Mouse (Mus musculus) liver, postnatal 0 days (tissue): ENCODE results near the gene Nup88. TPM values are rescaled to one million over a fixed set of nuclear protein-coding genes. Genes with fewer than 3 reads are reported as not detected.

Experiments used
- ATAC-seq: fragments of 200-750 bp; cut with Nextera tagmentation; 2 replicates; pipeline ENCODE4 v1.8.0; 2017; ENCODE audit warnings: mild to moderate bottlenecking, moderate library complexity
- DNase-seq: peaks from one replicate; pipeline ENCODE4 v3.0.0-alpha.2; 2016
- H3K27ac ChIP-seq: fragments of 300-500 bp; sonication (generic); 2 replicates; pipeline ENCODE4 v1.5.1; 2014; ENCODE audit warnings: antibody characterized with exemption, moderate library complexity, mild to moderate bottlenecking, low read depth
- H3K27me3 ChIP-seq: fragments of 300-500 bp; sonication (generic); 2 replicates; pipeline ENCODE4 v1.6.1; 2014; ENCODE audit warnings: low read length, control low read depth, mixed read lengths; ENCODE audit not compliant: insufficient read depth
- H3K36me3 ChIP-seq: fragments of 300-500 bp; sonication (generic); replicated peaks from 2 replicates; pipeline ENCODE4 v1.6.1; 2014; ENCODE audit warnings: mild to moderate bottlenecking, control low read depth, low read length, moderate library complexity, mixed read lengths; ENCODE audit not compliant: insufficient read depth
- H3K4me1 ChIP-seq: fragments of 300-500 bp; sonication (generic); 2 replicates; pipeline ENCODE4 v1.6.1; 2014; ENCODE audit warnings: antibody characterized with exemption, mild to moderate bottlenecking, control low read depth; ENCODE audit not compliant: insufficient read depth
- H3K4me2 ChIP-seq: fragments of 300-500 bp; sonication (generic); 2 replicates; pipeline ENCODE4 v1.6.1; 2014; ENCODE audit warnings: low read depth, mild to moderate bottlenecking, low read length, moderate library complexity, mixed read lengths
- H3K4me3 ChIP-seq: fragments of 300-500 bp; sonication (generic); 2 replicates; pipeline ENCODE4 v1.5.1; 2014; ENCODE audit warnings: low read depth, low read length
- H3K9ac ChIP-seq: fragments of 300-500 bp; sonication (generic); replicated peaks from 2 replicates; pipeline ENCODE4 v1.6.1; 2014; ENCODE audit warnings: mild to moderate bottlenecking, moderate library complexity
- H3K9me3 ChIP-seq: fragments of 300-500 bp; sonication (generic); 2 replicates; pipeline ENCODE4 v1.6.1; 2016; ENCODE audit warnings: mild to moderate bottlenecking, control low read depth, low read length, mixed read lengths
- CTCF ChIP-seq: sonication (generic); IDR thresholded peaks from 2 replicates; pipeline ENCODE4 v1.5.1; 2016; ENCODE audit warnings: antibody characterized with exemption, low read depth
- EP300 ChIP-seq: IDR thresholded peaks from 2 replicates; pipeline ENCODE4 v1.6.1; 2016; ENCODE audit warnings: antibody characterized with exemption, low read depth, mild to moderate bottlenecking
- WGBS: fragments of 180-500 bp; shearing (Covaris S2); extraction: QIAGEN DNeasy Blood & Tissue Kit; methylation state at CpG from one replicate; pipeline ENCODE4 v1.1.7; 2014; ENCODE audit not compliant: insufficient replicate concordance; 5-methylcytosine and 5-hydroxymethylcytosine counted together
- polyA plus RNA-seq: library from polyadenylated mRNA; unstranded; fragments of >200 nt; fragmentation: Nextera tagmentation; extraction: Ambion mirVana; gene quantifications from 2 replicates; pipeline ENCODE4 v1.2.1, GENCODE M21; 2015

The Nup88 gene
- 31.6 and 33.1 TPM in 2 replicates for polyA plus RNA-seq

DNA sequence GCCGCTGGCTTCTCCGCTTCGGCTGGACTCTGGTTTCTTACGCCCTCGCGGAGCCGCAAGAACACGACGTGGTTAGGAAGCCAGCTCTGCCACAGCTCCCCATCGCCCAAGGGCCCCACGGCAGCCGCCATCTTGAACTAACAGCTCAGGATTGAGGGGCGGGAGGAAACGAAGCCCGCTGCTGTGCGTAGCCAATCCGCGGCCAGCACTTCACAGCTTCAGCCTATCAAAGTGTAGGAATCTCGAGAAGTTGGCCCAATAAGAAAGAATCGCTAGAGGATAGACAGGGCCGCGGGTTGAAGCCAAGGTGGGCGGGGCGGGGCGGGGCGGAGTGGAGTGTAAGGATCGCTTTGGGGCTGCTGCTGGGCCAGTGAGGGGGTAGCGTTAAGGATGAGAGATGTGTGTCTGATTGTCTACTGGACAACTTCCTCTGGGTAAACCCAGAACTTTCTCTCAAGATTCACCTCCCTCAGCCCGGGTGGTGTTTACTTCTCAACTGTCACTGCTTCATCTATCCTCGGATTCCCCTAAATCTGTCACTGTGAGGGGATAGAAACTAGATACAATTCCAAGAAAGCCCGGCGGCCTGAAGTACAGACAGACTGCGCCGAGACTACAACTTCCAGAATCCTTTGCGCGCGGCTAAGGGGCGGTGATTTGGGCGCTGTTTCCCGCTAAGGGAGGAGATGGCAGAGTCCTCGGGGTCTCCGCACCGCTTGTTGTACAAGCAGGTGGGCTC is at the start of gene Nup88, which contains the start of gene Rpain:
TSS of gene Nup88 (minus strand) at position 153 of the 739 bp plus-strand sequence.
TSS of gene Rpain (plus strand) at position 393 of the 739 bp plus-strand sequence.
- no peak for TF ChIP-seq CTCF
- TF ChIP-seq EP300, result peak; percentile 45
- WGBS, result 2% methylated on average over 42 of the region's 43 CpGs
- peak within 1 kb of the TSS; percentile 91 for H3K27ac ChIP-seq
- H3K4me1 ChIP-seq, result peaks cover 20% of the 10 kb centered on the region
- H3K36me3 ChIP-seq, result peaks cover 41% of the 10 kb centered on the region
- H3K9ac ChIP-seq, result peak within 1 kb of the TSS; percentile 96
- H3K27me3 ChIP-seq, result no peaks in the 10 kb centered on the region
- H3K9me3 ChIP-seq, result no peaks in the 10 kb centered on the region
- peak within 1 kb of the TSS; percentile 94 for H3K4me3 ChIP-seq
- peak; percentile 95 for DNase-seq
- H3K4me2 ChIP-seq, result peak within 1 kb of the TSS; percentile 79
- ATAC-seq, result peak; percentile 92

DNA sequence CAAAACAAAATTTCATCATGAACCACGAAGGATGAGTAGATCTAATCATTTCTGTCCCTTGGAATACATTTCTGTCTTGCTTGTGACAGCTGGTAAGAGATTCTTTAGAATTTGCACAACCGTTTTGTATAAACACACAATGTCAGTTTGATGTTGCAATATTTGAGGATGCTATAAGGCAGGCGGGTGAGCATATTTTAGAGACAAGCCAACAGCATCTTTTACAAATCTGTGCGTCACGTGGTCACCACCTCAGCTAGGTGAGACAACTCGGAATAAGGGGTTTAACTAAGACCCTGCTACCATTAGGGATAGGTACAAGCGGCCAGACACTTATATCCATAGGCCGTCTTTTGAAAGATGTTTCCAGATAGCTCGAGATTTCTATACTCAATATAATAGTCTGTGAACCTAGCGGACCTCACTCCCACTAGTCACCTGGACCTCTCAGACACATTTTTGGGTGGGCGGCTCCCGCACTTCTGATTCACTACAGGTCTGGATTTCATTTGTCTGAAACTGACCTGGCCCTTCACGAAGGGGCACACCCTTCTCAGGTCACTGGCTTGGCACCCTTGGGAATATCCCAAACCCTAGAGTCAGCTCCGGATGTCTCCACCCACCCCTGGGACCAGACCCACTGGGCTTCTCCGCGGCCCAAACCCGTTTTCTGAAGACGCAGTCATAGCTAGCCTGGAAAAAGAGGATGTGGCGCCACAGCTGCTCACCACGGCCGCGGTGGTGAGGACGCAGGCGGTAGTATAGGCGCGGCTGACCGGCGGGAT is 48.8 kb upstream of the Nup88 start:
- TF ChIP-seq CTCF, result no peak
- TF ChIP-seq EP300, result no peak
- Histone ChIP-seq H3K4me1 (peaks cover 29% of the 10 kb centered on the region), H3K4me2 (peak overlapping the region; percentile 90), H3K36me3 (peaks cover 19% of the 10 kb centered on the region; the same call in 1 of the 2 replicates), H3K9ac (peak overlapping the region; percentile 89), H3K4me3 (peak overlapping the region; percentile 96), H3K27me3 (no peaks in the 10 kb centered on the region), H3K9me3 (no peaks in the 10 kb centered on the region), H3K27ac (peak overlapping the region; percentile 84)
- 4% methylated on average over 28 of the region's 28 CpGs for WGBS
- no peak for DNase-seq
- peak; percentile 0; the same call in 1 of the 2 replicates for ATAC-seq

DNA sequence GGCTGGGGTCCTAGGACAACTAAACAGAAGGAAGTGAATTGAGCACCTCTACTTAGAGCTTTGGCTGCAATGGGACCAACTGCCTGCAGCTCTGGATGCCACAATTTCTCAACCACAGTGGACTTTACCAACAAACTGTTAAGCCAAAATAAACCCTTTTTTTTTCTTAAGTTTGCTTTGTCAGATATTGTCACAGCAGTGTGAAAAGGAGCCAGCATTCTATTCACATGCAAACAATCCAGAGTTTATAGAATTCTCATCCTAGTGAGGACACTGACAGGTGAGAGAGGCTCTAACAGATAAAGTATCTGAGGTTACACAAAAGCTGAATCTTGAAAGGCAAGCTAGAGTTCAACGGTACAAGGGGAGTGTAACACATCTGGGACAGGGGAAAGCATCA is 47.3 kb upstream of the Nup88 start:
- Histone ChIP-seq H3K27me3 (no peaks in the 10 kb centered on the region), H3K4me3 (no peak overlapping the region; the same call in 1 of the 2 replicates), H3K27ac (0 out of 2 replicates have a peak overlapping the region, but pooled peaks have one; percentile 19), H3K9me3 (no peaks in the 10 kb centered on the region), H3K36me3 (peaks cover 25% of the 10 kb centered on the region), H3K4me1 (peaks cover 29% of the 10 kb centered on the region), H3K4me2 (peak overlapping the region; percentile 90), H3K9ac (no peak overlapping the region; the same call in 1 of the 2 replicates)
- 54% methylated on average over 1 of the region's 1 CpGs for WGBS
- TF ChIP-seq CTCF (no peak), EP300 (no peak)
- ATAC-seq (no peak), DNase-seq (no peak)

DNA sequence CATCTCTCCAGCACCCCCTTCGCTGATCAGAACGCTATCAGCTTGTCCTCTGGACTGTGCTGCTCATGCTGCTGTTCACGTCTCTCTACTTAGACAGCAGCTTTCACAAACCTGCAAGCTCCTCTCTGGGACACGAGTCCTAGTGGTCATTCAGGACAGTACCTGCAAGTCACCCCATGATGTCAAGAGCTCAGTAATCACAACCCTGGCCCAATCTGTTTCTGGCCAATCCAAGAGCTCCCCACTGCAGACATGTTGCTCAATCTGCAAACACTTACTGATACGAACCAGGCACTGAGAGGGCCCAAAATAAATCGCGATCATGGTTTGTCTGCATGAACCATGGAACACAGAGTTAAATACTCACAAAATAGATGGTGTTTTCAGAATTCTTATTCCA is 43.0 kb upstream of the Nup88 start:
- H3K27me3 ChIP-seq, result no peaks in the 10 kb centered on the region
- H3K4me1 ChIP-seq, result peaks cover 14% of the 10 kb centered on the region
- no peak overlapping the region for H3K4me3 ChIP-seq
- H3K9me3 ChIP-seq, result no peaks in the 10 kb centered on the region
- ATAC-seq, result peak; percentile 99
- H3K27ac ChIP-seq, result no peak overlapping the region
- no peak overlapping the region for H3K9ac ChIP-seq
- H3K36me3 ChIP-seq, result peaks cover 60% of the 10 kb centered on the region
- WGBS, result 72% methylated on average over 7 of the region's 7 CpGs
- peak; percentile 43 for DNase-seq
- no peak overlapping the region for H3K4me2 ChIP-seq
- peak; percentile 33; the same call in 1 of the 2 replicates for TF ChIP-seq CTCF
- no peak for TF ChIP-seq EP300

DNA sequence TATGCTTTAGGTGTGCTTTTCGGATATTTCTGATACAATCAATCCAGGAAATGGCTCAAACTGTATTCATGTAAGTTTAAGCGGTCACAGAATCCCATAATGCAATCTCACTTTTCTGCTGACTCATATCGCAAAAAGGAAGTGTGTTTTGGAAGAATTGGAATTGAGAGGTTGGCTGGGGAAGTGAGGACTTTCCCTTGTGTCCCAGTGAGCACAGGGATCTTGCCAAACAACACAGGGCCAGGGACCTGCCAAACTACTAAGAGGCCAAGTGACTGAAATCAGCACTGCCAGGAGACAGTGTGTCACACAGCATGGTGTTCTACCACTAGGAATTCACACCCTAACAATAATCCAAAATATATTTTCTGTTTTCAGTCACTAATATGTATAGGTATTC is 38.5 kb upstream of the Nup88 start:
- H3K4me3 ChIP-seq, result no peak overlapping the region
- ATAC-seq (no peak), DNase-seq (no peak)
- no peaks in the 10 kb centered on the region for H3K27me3 ChIP-seq
- whole genome bisulfite sequencing, result 67% methylated on average over 3 of the region's 3 CpGs
- H3K4me1 ChIP-seq, result peaks cover under 1% of the 10 kb centered on the region
- no peak overlapping the region for H3K27ac ChIP-seq
- H3K4me2 ChIP-seq, result no peak overlapping the region
- TF ChIP-seq EP300, result no peak
- H3K36me3 ChIP-seq, result peaks cover 52% of the 10 kb centered on the region
- no peaks in the 10 kb centered on the region for H3K9me3 ChIP-seq
- no peak overlapping the region for H3K9ac ChIP-seq

DNA sequence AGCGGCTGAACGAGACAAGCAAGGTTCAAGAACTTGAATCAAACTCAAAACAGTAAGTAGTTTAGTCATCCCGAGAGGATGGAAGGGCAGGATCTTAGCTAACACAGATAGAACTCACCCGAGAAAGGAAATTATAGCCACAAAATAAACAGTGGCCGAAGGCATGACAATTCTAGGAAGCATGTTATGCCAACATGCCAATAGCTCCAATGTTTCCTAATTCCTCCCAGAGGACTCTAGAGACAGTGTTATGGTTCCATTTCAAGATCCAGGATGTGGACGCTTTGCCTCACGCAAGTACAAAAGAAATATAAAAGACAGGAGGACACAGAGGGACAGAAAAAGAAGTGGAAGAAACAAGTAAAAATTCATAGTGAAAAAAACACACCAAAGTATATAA is 38.1 kb upstream of the Nup88 start:
- Histone ChIP-seq H3K4me3 (no peak overlapping the region), H3K9me3 (no peaks in the 10 kb centered on the region), H3K9ac (no peak overlapping the region), H3K27me3 (no peaks in the 10 kb centered on the region), H3K4me2 (no peak overlapping the region), H3K4me1 (peaks cover 5% of the 10 kb centered on the region), H3K27ac (no peak overlapping the region), H3K36me3 (peaks cover 49% of the 10 kb centered on the region)
- WGBS, result 80% methylated on average over 7 of the region's 7 CpGs
- no peak for TF ChIP-seq CTCF
- TF ChIP-seq EP300, result no peak
- DNase-seq (no peak), ATAC-seq (no peak)
